Mouse (Mus musculus): ENCODE measurements around the gene Wdr20.

The Wdr20 gene

DNA sequence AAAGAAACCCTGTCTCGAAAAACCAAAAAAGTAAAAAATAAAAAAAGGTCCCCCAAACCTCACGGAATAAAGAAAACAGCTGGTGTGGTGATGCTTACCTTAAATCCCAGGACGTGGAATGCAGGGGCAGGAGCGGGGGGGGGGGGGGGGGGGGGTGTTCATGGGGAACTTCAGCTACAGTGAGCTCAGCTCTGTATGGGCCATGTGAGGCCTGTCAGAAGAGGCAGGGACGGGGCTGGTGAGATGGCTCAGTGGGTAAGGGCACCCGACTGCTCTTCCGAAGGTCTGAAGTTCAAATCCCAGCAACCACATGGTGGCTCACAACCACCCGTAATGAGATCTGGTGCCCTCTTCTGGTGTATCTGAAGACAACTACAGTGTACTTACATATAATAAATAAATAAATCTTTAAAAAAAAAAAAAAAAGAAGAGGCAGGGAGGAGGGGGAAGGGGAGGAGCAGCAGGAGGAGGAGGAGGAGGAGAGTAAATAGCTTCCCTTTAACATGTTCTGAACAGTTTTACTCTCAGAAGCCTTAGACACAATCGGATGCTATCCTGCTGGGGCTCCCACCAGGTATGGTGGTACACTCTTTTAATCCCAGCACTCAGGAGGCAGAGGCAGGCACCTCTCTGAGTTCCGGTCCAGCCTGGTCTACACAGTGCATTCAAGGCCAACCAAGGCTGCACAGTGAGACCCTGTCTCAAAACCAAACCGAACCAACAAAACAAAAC is 92.7 kb downstream of the Wdr20 start:
- no peak for DNase-seq

GRCm38 (mm10) chr12:110835182-110835581 is 97.4 kb downstream of the Wdr20 start:
- DNase-seq, result no peak

DNA sequence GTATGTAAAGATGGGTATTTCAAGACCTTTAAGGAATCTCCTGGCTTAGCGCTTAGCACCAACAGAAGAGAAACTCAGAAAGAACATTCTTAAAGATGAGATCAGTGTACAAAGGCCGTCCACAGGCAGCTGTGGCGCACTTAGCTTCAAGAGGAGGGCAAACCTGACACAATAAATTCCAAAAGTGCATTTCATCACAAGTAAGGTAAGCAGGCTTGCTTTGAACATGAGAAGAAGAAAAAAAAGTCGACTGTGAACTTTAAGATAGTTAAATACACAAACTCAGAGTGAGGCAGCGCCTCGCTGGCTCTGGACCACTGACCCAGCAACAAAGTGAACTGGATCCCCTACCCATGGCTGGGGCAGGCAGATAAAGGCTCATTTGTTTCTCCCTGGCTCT is 99.0 kb downstream of the Wdr20 start:
- no peak for DNase-seq

- no peak for DNase-seq
These were observed 99.6 kb downstream of the Wdr20 start for GRCm38 (mm10) chr12:110837192-110837841.

GRCm38 (mm10) chr12:110837850-110838249 is 100.1 kb downstream of the Wdr20 start:
- DNase-seq, result no peak

DNA sequence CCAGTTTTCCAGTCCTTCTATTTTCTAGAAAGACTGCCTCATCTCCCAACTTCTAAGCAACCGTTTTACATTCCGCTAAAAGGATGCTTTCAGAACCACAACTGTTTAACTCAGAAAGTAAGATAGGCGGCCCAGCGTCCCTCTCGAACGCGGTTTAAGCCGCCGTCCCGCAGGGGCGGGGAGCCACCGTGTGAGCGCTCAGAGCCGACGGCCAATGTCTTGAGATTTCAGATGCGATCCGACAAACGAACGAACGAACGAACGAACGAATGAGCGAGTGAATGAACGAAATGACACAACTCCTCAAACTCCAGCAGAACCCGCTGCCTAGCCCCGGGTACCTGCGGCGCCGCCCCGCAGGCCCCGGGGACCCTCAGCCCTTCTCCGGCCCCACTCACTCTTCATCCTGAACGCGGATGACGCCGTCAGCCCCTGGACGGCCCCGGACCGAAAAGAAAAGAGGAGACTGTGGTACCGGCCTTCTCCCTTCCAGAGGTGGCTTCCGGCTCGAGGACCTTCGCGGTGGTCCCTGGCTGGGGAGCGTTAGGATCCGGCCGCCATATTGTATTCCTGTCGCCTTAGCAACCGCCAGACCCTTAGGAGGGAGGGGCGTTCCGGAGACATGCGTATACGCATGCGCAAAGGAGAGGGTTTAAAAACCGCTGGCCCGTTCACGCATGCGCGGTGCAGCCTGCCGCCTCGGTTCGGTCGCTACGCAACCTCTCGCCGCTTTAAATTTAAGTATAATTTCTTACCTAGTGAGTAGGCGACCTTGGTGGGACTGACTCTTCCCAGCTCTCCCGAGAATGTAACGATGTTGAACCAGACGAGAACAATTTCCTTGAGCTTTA is 102.8 kb downstream of the Wdr20 start, which contains the start of gene Mok:
Gene Mok (minus strand): TSS at position 592 of the 851 bp plus-strand sequence.
- DNase-seq, result peak; percentile 100

DNA sequence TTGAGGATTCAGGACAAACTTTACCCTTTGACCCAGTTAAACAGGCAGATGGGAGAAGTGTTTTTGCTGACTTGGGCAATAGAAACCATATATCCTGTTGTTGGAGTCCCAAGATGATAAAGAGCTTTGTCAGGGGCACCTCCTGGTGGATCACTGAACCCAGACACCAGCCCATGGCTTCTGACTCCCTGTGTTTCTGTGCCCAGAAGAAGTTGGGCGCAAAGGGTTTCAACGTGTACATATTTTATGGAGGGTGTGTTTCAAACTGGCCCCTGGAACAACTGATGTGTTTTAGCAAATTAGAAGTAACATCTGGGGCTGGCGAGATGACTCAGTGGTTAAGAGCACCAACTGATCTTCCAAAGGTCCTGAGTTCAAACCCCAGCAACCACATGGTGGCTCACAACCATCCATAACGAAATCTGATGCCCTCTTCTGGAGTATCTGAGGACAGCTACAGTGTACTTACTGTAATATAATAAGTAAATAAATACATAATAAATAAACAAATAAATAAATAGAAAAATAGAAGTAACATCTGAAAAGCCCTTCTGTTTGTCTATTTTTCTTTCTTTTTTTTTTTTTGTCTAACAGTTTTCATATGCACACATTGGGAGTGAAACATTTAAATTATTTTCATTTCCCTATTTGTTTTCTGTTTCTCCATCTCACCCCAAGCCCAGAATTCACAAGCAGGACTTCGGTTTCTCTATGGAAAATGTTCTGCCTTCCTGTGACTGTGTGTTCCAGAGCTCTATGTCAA is 104.2 kb downstream of the Wdr20 start:
- DNase-seq, result no peak

DNA sequence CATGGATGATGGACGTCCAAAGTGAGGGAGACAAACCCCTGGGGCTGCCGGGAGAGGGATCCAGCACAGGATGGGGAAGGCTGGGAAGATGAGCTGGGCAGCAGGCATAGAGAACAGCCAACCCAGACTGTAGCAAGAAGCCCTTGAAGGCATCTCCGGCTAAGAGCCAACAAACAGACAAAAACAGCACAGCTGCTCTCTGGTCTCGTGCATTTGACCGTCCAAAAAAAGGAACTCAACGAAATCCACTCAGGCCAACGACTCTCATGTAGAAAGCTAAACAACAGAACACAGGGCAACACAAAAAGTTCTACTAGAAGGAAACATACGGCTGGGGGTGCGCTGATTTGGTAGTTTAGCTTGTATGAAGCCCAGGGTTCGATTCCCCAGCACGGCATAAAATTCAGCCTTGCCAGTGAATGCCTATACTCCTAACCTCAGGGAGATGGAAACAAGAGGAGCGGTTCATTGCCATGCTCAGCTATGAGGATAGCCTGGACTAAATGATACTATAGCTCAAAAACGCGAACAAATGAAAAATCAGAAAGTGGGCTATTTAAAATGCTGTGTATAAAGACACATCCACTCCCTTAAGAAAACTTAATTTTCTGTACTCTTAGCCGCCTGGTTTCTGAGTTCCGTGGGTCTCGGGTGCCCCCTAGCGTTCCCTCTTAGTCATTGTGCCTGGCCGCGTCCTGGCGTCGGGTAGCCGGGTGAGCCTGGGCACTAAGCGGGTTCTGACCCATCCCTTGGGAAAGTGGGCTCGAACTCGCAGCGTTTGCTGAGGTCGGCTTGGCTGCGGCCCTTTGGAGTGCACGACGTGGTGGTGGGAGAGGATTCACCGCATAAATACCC is 105.7 kb downstream of the Wdr20 start:
- DNase-seq, result peak; percentile 98

DNA sequence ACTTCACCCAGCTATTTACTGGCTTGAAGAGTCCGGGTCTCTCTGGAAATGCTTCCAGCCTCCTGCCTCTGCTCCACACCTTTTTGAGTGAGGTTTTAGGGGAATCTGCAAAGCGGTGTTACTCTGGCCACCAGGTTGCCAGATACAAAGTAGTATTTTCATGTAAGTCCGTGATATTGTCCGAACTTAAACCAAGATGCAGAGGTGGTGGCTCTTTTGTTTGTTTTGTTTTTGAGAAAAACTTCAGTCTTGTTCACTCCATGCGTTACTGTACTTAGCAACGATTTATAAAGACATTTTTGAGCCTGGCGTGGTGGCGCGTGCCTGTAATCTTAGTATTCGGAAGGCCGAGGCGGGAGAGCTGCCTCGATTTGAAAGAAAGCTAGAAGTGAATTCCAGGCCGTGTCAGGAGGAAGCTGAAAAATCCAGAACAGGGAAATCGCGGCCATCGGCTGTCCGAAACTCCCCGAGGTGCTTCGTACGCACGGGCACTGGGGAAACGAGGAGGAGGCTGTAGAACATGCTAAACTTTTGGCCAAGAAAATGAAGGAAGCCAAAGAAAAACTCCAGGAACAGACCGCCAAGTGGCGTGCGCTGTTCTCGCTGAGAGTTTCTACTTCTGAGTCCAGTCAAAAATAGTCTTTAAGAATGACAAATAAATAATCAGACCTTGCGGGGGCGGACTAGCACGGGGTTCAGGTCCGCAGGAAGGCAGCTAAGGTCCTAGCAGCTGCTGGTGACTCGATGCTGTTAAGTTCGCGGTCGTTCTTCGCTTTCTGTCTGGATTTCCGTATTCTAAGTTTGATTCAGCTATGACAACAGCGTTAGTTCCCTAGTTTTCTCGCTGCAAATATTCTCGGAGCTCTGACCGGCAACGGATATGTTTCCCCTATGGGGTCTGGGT is 106.7 kb downstream of the Wdr20 start:
- DNase-seq, result no peak

DNA sequence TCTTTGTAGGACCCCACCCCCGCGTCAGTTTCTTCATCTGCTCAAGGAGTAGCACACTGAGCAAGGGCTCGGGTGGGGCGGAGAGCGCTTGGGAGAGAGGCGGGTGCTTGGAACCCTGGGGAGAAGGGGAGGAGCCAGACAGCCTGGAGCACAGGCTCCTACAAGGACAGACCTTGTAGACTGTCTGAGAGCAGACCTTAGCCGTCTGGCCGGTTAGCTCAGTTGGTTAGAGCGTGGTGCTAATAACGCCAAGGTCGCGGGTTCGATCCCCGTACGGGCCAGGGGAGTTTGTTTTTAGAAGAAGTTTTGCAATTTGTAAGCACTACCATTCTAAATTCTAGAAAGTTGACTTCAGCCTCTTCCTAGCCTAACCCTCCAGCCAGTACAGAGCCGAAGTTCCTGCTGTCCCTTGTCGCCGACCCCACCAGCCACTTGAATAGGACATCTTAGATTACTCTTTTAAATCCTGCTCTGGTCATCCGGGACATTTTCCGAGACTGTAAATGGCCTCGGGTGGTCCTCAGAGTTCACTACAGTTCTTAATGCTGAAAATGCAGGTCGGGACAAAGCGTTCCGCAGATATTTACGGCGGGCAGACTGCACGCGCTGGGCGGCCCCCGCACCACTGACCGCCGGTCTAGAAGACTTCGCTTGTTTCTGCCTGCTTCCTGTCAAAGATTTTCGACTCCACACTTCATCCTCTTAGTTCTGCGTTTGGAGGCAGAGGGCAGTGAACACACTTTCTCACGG is 107.6 kb downstream of the Wdr20 start:
- DNase-seq, result peak; percentile 99

- no peak for DNase-seq
These were observed 108.5 kb downstream of the Wdr20 start for GRCm38 (mm10) chr12:110846191-110846765.

- DNase-seq, result peak; percentile 99
These were observed 112.5 kb downstream of the Wdr20 start, which contains the start of gene Zfp839 for GRCm38 (mm10) chr12:110850010-110850928. Gene Zfp839 (plus strand): TSS chr12:110850253.

DNA sequence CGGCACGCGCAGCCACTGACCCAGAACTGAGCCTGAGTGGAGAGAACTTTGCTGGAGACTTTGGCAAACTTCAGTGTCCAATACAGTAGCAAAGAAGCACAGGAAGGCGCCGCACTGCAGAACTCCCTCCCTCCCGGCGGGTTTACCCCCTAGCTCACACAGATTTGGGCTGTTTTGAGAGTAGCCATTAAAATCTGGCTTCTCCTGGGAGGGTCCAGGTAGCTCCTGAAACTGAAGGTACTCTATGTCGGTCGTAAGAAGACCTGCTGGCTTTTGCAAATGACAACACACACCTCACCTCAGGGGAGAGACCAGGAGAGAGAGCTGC is 113.1 kb downstream of the Wdr20 start:
- DNase-seq, result peak; percentile 93

DNA sequence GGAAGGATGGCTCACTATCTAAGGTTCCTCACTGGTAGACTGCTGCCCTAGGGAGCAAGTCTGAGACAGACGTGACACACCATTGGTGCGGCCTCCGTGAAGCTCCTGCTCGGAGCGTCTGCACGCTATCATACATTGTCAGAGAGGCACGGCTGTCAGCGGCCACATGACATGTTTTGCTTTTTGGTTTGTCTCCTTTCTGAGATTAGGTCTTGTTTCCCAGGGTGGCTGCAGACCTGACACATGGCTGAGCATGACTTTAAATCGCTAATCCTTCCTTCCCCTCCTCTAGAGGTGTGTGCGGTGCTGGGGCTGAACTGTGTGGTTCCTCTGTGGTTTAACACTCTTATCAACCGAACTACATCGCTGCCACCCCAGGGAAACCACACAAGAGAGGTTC is 113.7 kb downstream of the Wdr20 start:
- DNase-seq, result no peak

DNA sequence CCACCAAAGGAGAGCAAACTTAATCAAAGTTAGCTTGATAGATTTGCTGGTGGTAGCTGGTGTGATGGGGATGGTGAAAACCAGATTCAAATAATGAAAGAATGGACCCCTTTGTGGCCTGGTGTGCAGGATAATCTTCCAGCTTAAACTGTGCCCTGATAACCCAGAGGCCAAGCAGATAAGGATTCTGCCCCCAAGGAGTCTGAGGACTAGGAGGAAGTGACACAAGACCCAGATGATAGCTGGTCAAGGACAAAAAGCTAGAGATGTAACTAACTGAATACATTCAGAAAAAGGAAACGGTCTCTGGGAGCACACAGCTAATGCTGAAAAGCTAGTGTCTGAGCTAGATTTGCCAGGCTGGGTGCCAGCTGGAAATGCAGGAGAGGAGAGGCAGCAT is 114.2 kb downstream of the Wdr20 start:
- DNase-seq, result no peak

Measured in heart, adult 11 months (tissue).